Comparison of ENCODE assay signal across 8 mouse cellular contexts in the genomic region with DNA sequence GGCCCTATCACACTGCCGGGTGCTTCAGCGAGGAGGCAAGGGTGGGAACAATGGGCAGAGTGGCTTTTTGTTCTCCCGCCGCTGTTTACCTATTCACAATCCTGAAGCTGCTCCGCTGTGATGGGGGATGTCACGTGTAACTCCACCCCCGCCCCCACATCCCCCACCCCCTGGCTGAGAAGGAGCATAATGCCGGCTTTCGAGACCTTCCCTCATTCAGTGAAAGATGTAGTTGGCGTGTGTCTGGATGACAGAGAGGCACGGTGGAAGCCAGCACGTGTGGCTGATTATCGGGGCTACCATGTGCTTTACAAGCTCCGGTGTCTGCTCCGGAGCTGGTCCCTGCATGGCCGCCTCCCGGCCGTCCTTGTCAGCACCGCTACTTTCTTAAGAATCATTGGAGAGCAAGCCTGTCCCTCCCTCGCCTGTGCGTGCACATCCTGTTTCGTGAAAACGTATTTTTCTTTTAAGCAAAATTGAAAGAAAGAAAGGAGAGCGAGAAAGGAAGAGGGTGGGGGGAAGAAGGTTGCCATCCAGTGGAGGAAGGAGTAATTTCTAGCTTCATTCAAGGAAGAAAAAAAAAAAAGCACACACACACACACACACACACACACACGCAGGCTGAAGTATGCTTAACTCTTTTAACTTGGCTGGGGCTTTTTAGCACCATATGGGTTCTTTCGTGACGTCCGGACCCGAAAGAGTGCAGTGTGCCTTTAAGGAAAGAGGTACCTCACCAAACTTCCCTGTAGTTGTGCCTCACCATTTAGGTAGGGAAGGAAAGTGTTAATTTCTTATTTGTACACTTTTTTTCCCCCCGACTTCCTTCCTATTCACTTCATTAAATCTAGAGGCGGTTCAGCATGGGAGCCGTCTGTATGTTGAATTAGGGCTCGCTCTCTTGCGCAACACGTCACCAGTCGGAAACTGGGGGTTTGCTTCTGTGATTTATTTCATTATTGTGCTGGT.
A peak's percentile ranks its signal among the peaks of the same experiment; 100 is the strongest.
DNase-seq lines count a peak whose midpoint lies in the region; ATAC-seq and TF ChIP-seq lines count a peak whose summit lies in the region.

No protein-coding gene starts in this region.

- no peak for ATAC-seq in erythroblast, adult 5-6 weeks (replicated peaks; ENCODE audit: low FRiP score, poor library complexity, severe bottlenecking)
- ATAC-seq in granulocyte monocyte progenitor cell, adult 5-6 weeks (replicated peaks; ENCODE audit: poor library complexity, severe bottlenecking): peak; percentile 85
- ATAC-seq in intestine, postnatal 0 days: peak; percentile 76
- peak; percentile 90 for ATAC-seq in midbrain, embryonic 12.5 days (ENCODE audit: low FRiP score, low read depth)

- TF ChIP-seq CTCF in intestine, postnatal 0 days (IDR thresholded peaks at IDR 0.05; ENCODE audit: low read depth): peak; percentile 69

- no peaks in the 10 kb centered on the region for H3K36me3 ChIP-seq in erythroblast, embryonic 14.5 days (ENCODE audit: control insufficient read depth)
- peaks cover 4% of the 10 kb centered on the region; the same call in 1 of the 2 replicates for H3K36me3 ChIP-seq in intestine, postnatal 0 days (ENCODE audit: control insufficient read depth, insufficient read depth)
- H3K36me3 ChIP-seq in limb, embryonic 10.5 days: peaks cover 7% of the 10 kb centered on the region
- H3K36me3 ChIP-seq in midbrain, embryonic 12.5 days: 0 out of 2 replicates have a peak, but pooled peaks cover 3% of the 10 kb centered on the region

- no peaks in the 10 kb centered on the region for H3K27me3 ChIP-seq in erythroblast, embryonic 14.5 days (ENCODE audit: control insufficient read depth)
- no peaks in the 10 kb centered on the region for H3K27me3 ChIP-seq in intestine, postnatal 0 days (replicated peaks; ENCODE audit: control insufficient read depth, insufficient read depth, low read length)
- H3K27me3 ChIP-seq in limb, embryonic 10.5 days (ENCODE audit: low read depth, poor library complexity, severe bottlenecking): no peaks in the 10 kb centered on the region
- H3K27me3 ChIP-seq in midbrain, embryonic 12.5 days: peaks cover 5% of the 10 kb centered on the region

- H3K27ac ChIP-seq in intestine, postnatal 0 days (ENCODE audit: low read depth, low read length): peak overlapping the region; percentile 61
- H3K27ac ChIP-seq in limb, embryonic 10.5 days: peak overlapping the region; percentile 96
- H3K27ac ChIP-seq in midbrain, embryonic 12.5 days (replicated peaks): peak overlapping the region; percentile 99

- WGBS in intestine, postnatal 0 days: under 1% methylated on average over 36 of the region's 36 CpGs
- WGBS in limb, embryonic 10.5 days: under 1% methylated on average over 36 of the region's 36 CpGs
- WGBS in midbrain, embryonic 12.5 days: under 1% methylated on average over 36 of the region's 36 CpGs

- peak; percentile 92 for DNase-seq in embryo, embryonic 10.5 days (ENCODE audit: low spot score)
- DNase-seq in limb, embryonic 10.5 days (ENCODE audit: low spot score): peak; percentile 79
- DNase-seq in spleen, adult 18-20 months: peak; percentile 52 to 55

- H3K4me3 ChIP-seq in erythroblast, embryonic 14.5 days (replicated peaks): peak overlapping the region; percentile 57
- H3K4me3 ChIP-seq in intestine, postnatal 0 days (ENCODE audit: low read depth, low read length): peak overlapping the region; percentile 47
- peak overlapping the region; percentile 61 for H3K4me3 ChIP-seq in limb, embryonic 10.5 days
- peak overlapping the region; percentile 44 for H3K4me3 ChIP-seq in midbrain, embryonic 12.5 days

- peaks cover 2% of the 10 kb centered on the region for H3K4me1 ChIP-seq in erythroblast, embryonic 14.5 days (ENCODE audit: control insufficient read depth)
- H3K4me1 ChIP-seq in intestine, postnatal 0 days (replicated peaks; ENCODE audit: control insufficient read depth, insufficient read depth, low read length): 0 out of 2 replicates have a peak, but pooled peaks cover 3% of the 10 kb centered on the region
- H3K4me1 ChIP-seq in limb, embryonic 10.5 days: peaks cover 23% of the 10 kb centered on the region
- peaks cover 18% of the 10 kb centered on the region for H3K4me1 ChIP-seq in midbrain, embryonic 12.5 days

- peak overlapping the region; percentile 49 for H3K9ac ChIP-seq in intestine, postnatal 0 days (ENCODE audit: low read depth, low read length)
- H3K9ac ChIP-seq in midbrain, embryonic 12.5 days (replicated peaks): peak overlapping the region; percentile 64

- no peaks in the 10 kb centered on the region for H3K9me3 ChIP-seq in erythroblast, embryonic 14.5 days (ENCODE audit: control insufficient read depth, low read length)
- H3K9me3 ChIP-seq in intestine, postnatal 0 days (ENCODE audit: control insufficient read depth): no peaks in the 10 kb centered on the region
- H3K9me3 ChIP-seq in limb, embryonic 10.5 days (replicated peaks): no peaks in the 10 kb centered on the region
- H3K9me3 ChIP-seq in midbrain, embryonic 12.5 days: no peaks in the 10 kb centered on the region

- peak overlapping the region; percentile 67 for H3K4me2 ChIP-seq in intestine, postnatal 0 days (replicated peaks; ENCODE audit: low read depth)
- H3K4me2 ChIP-seq in midbrain, embryonic 12.5 days (replicated peaks): peak overlapping the region; percentile 63
